Mouse (Mus musculus): Measurements from ENCODE around the gene Clec1a. TPM values are rescaled to one million over a fixed set of nuclear protein-coding genes. Genes with fewer than 3 reads are reported as not detected.
"Not testable (repeated sequence)": the region's sequence is repeated elsewhere in the genome, so short reads cannot be mapped to it uniquely, and the experiment has no call there.

The Clec1a gene
- 0.44 and 0.49 TPM in 2 replicates for polyA plus RNA-seq (2012; rRNA removed)

GRCm38 (mm10) chr6:129451411-129452039 lies at the start of gene Clec1a:
TSS of gene Clec1a (minus strand) at chr6:129452000.
- TF ChIP-seq CTCF (IDR thresholded peaks at IDR 0.05; ENCODE audit: borderline replicate concordance, insufficient read depth, low read depth, low read length) = no peak
- no peak for TF ChIP-seq POLR2A (IDR thresholded peaks at IDR 0.05; ENCODE audit: borderline replicate concordance, insufficient read depth, low read length)
- peak; percentile 9 to 10 for DNase-seq
- Histone ChIP-seq H3K27me3 (ENCODE audit: control insufficient read depth, insufficient read depth, low read length) (no peaks in the 10 kb centered on the region), H3K27ac (ENCODE audit: insufficient read depth, low read length) (no peak within 1 kb of the TSS), H3K4me1 (ENCODE audit: control insufficient read depth, insufficient read depth, low read length) (no peaks in the 10 kb centered on the region; the same call in 1 of the 2 replicates), H3K4me3 (replicated peaks; ENCODE audit: insufficient read depth, low read depth, low read length) (no peak within 1 kb of the TSS)
- WGBS = 16% methylated on average over 13 of the region's 13 CpGs

GRCm38 (mm10) chr6:129499516-129499915 lies 47.7 kb upstream of the Clec1a start:
- DNase-seq = not testable (repeated sequence)

GRCm38 (mm10) chr6:129497345-129498218 lies 45.8 kb upstream of the Clec1a start:
- H3K4me3 ChIP-seq (replicated peaks; ENCODE audit: insufficient read depth, low read depth, low read length) = no peak overlapping the region
- no peak for DNase-seq
- H3K27ac ChIP-seq (ENCODE audit: insufficient read depth, low read length) = no peak overlapping the region
- 66% methylated on average over 3 of the region's 3 CpGs for WGBS
- no peaks in the 10 kb centered on the region for H3K4me1 ChIP-seq (ENCODE audit: control insufficient read depth, insufficient read depth, low read length)
- TF ChIP-seq POLR2A (IDR thresholded peaks at IDR 0.05; ENCODE audit: borderline replicate concordance, insufficient read depth, low read length) (no peak), CTCF (IDR thresholded peaks at IDR 0.05; ENCODE audit: borderline replicate concordance, insufficient read depth, low read depth, low read length) (no peak)
- no peaks in the 10 kb centered on the region for H3K27me3 ChIP-seq (ENCODE audit: control insufficient read depth, insufficient read depth, low read length)

More at GRCm38 (mm10) chr6:129499516-129499915, 47.7 kb upstream of the Clec1a start:
- H3K4me1 ChIP-seq (ENCODE audit: control insufficient read depth, insufficient read depth, low read length); H3K27me3 ChIP-seq (ENCODE audit: control insufficient read depth, insufficient read depth, low read length); H3K4me3 ChIP-seq (replicated peaks; ENCODE audit: insufficient read depth, low read depth, low read length); H3K27ac ChIP-seq (ENCODE audit: insufficient read depth, low read length): not testable (repeated sequence)
- WGBS = 92% methylated on average over 1 of the region's 1 CpGs

- no peaks in the 10 kb centered on the region for H3K4me1 ChIP-seq (ENCODE audit: control insufficient read depth, insufficient read depth, low read length)
- H3K27me3 ChIP-seq (ENCODE audit: control insufficient read depth, insufficient read depth, low read length) = no peaks in the 10 kb centered on the region
- H3K4me3 ChIP-seq (replicated peaks; ENCODE audit: insufficient read depth, low read depth, low read length) = no peak overlapping the region
- no peak for DNase-seq
- no peak for TF ChIP-seq CTCF (IDR thresholded peaks at IDR 0.05; ENCODE audit: borderline replicate concordance, insufficient read depth, low read depth, low read length)
- WGBS = 83% methylated on average over 4 of the region's 4 CpGs
- H3K27ac ChIP-seq (ENCODE audit: insufficient read depth, low read length) = no peak overlapping the region
These were observed 43.1 kb upstream of the Clec1a start for GRCm38 (mm10) chr6:129494924-129495323.

GRCm38 (mm10) chr6:129480089-129480958 lies 28.5 kb upstream of the Clec1a start:
- H3K27me3 ChIP-seq (ENCODE audit: control insufficient read depth, insufficient read depth, low read length) = no peaks in the 10 kb centered on the region
- 12% methylated on average over 8 of the region's 8 CpGs for WGBS
- no peaks in the 10 kb centered on the region for H3K4me1 ChIP-seq (ENCODE audit: control insufficient read depth, insufficient read depth, low read length)
- no peak overlapping the region for H3K27ac ChIP-seq (ENCODE audit: insufficient read depth, low read length)
- no peak for TF ChIP-seq CTCF (IDR thresholded peaks at IDR 0.05; ENCODE audit: borderline replicate concordance, insufficient read depth, low read depth, low read length)
- TF ChIP-seq POLR2A (IDR thresholded peaks at IDR 0.05; ENCODE audit: borderline replicate concordance, insufficient read depth, low read length) = no peak
- H3K4me3 ChIP-seq (replicated peaks; ENCODE audit: insufficient read depth, low read depth, low read length) = no peak overlapping the region
- no peak for DNase-seq

- H3K4me1 ChIP-seq (ENCODE audit: control insufficient read depth, insufficient read depth, low read length) = no peaks in the 10 kb centered on the region
- no peak overlapping the region for H3K27ac ChIP-seq (ENCODE audit: insufficient read depth, low read length)
- no peak overlapping the region for H3K4me3 ChIP-seq (replicated peaks; ENCODE audit: insufficient read depth, low read depth, low read length)
- no peak for TF ChIP-seq POLR2A (IDR thresholded peaks at IDR 0.05; ENCODE audit: borderline replicate concordance, insufficient read depth, low read length)
- TF ChIP-seq CTCF (IDR thresholded peaks at IDR 0.05; ENCODE audit: borderline replicate concordance, insufficient read depth, low read depth, low read length) = peak; percentile 7; the same call in 1 of the 2 replicates
- DNase-seq = no peak
- no peaks in the 10 kb centered on the region for H3K27me3 ChIP-seq (ENCODE audit: control insufficient read depth, insufficient read depth, low read length)
- WGBS = 24% methylated on average over 13 of the region's 13 CpGs
These were observed 24.8 kb upstream of the Clec1a start for GRCm38 (mm10) chr6:129476404-129477126.

GRCm38 (mm10) chr6:129472627-129473026 lies 20.8 kb upstream of the Clec1a start:
- TF ChIP-seq POLR2A (IDR thresholded peaks at IDR 0.05; ENCODE audit: borderline replicate concordance, insufficient read depth, low read length) (no peak), CTCF (IDR thresholded peaks at IDR 0.05; ENCODE audit: borderline replicate concordance, insufficient read depth, low read depth, low read length) (no peak)
- no peak for DNase-seq

More at GRCm38 (mm10) chr6:129472627-129473026, 20.8 kb upstream of the Clec1a start:
- Histone ChIP-seq H3K4me1 (ENCODE audit: control insufficient read depth, insufficient read depth, low read length) (no peaks in the 10 kb centered on the region), H3K27ac (ENCODE audit: insufficient read depth, low read length) (no peak overlapping the region), H3K4me3 (replicated peaks; ENCODE audit: insufficient read depth, low read depth, low read length) (no peak overlapping the region), H3K27me3 (ENCODE audit: control insufficient read depth, insufficient read depth, low read length) (no peaks in the 10 kb centered on the region)
- WGBS = 87% methylated on average over 5 of the region's 5 CpGs
